ENCODE assay signal across 16 mouse cellular contexts in the genomic region with DNA sequence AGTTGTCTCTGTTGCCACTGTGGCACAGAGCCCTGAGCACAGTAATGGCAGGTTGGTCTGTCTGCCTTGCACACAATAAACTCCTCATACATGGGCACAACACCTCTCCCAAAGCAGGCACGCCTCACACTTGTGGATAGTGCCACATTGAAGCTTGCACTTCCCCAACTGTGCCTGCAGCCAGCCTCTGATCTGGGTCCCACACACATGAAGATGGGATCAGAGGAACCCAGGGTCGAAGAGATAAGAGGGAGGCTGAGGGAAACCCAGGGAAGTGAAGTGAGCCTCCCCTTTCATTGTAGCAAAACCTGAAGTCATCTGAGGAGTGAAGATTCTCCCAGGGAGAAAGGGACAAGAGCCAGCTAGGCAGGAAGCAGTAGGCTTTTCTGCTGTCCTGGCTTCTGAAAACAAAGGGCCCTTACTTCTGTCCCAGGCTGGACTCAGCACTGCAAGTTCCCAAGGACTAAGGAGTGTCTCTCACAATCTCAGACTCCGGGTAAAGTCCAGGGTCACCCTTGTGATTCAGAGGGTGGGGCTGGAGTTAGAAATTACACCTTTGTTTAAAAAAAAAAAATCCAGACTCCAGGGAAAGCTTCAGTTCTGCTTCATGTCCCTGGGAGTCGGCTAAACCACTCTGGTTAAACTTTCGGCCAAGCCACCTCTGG. TPM values are rescaled to one million over a fixed set of nuclear protein-coding genes. Genes with fewer than 3 reads are reported as not detected.
A peak's percentile ranks its signal among the peaks of the same experiment; 100 is the strongest.
DNase-seq lines count a peak whose midpoint lies in the region; ATAC-seq and TF ChIP-seq lines count a peak whose summit lies in the region.
"Had no signal": no experiment of that assay in that cellular context is flagged by ENCODE, and none has a peak within 500 bp of the region (broad histone marks: within the 10 kb centered on the region; RNA-seq: fewer than 3 reads in every experiment).

No protein-coding gene starts in this region.

- H3K4me1 ChIP-seq in ES-Bruce4 (ENCODE audit: control insufficient read depth, insufficient read depth, low read length): peaks cover 12% of the 10 kb centered on the region
- H3K4me1 ChIP-seq in kidney, adult 2 months (ENCODE audit: control insufficient read depth, insufficient read depth, low read length): peaks cover 24% of the 10 kb centered on the region
- H3K4me1 ChIP-seq in liver, postnatal 0 days (ENCODE audit: insufficient read depth): peaks cover 31% of the 10 kb centered on the region
- 0 out of 2 replicates have a peak, but pooled peaks cover 2% of the 10 kb centered on the region for H3K4me1 ChIP-seq in midbrain, embryonic 16.5 days (ENCODE audit: control insufficient read depth, insufficient read depth, low read length)
- H3K4me1 ChIP-seq: neural tube, embryonic 12.5 days had no signal

- H3K27me3 ChIP-seq in ES-Bruce4 (ENCODE audit: control insufficient read depth, insufficient read depth, low read length, poor library complexity, severe bottlenecking): no peaks in the 10 kb centered on the region
- H3K27me3 ChIP-seq in kidney, adult 2 months (replicated peaks; ENCODE audit: control insufficient read depth, insufficient read depth, low read length): no peaks in the 10 kb centered on the region
- no peaks in the 10 kb centered on the region for H3K27me3 ChIP-seq in liver, postnatal 0 days (ENCODE audit: insufficient read depth, low read length)
- H3K27me3 ChIP-seq in midbrain, embryonic 16.5 days (ENCODE audit: control insufficient read depth, insufficient read depth, low read depth, low read length): no peaks in the 10 kb centered on the region
- H3K27me3 ChIP-seq: embryonic facial prominence, embryonic 12.5 days; forebrain, embryonic 15.5 days; neural tube, embryonic 12.5 days had no signal

- TF ChIP-seq EP300 in ES-Bruce4 (IDR thresholded peaks at IDR 0.05; ENCODE audit: insufficient read depth, low read depth, low read length): no peak
- no peak for TF ChIP-seq EP300 in liver, postnatal 0 days (IDR thresholded peaks at IDR 0.05; ENCODE audit: low read depth)

- TF ChIP-seq CTCF in ES-Bruce4 (IDR thresholded peaks at IDR 0.05; ENCODE audit: low read depth, low read length): no peak
- no peak for TF ChIP-seq CTCF in kidney, adult 2 months (conservative IDR thresholded peaks at IDR 0.05; ENCODE audit: insufficient read depth, insufficient read length, low read depth, low read length)
- TF ChIP-seq CTCF in liver, postnatal 0 days (IDR thresholded peaks at IDR 0.05; ENCODE audit: low read depth): no peak

- no peaks in the 10 kb centered on the region for H3K36me3 ChIP-seq in ES-Bruce4 (ENCODE audit: control insufficient read depth, insufficient read depth, low read length, poor library complexity, severe bottlenecking)
- no peaks in the 10 kb centered on the region for H3K36me3 ChIP-seq in kidney, adult 2 months (ENCODE audit: control insufficient read depth, insufficient read depth, low read length)
- no peaks in the 10 kb centered on the region for H3K36me3 ChIP-seq in liver, postnatal 0 days (replicated peaks; ENCODE audit: insufficient read depth, low read length)
- no peaks in the 10 kb centered on the region for H3K36me3 ChIP-seq in midbrain, embryonic 16.5 days (ENCODE audit: control insufficient read depth, insufficient read depth, low read length)
- H3K36me3 ChIP-seq: embryonic facial prominence, embryonic 12.5 days; forebrain, embryonic 15.5 days; neural tube, embryonic 12.5 days had no signal

- WGBS in kidney, adult 2 months: 50% methylated on average over 5 of the region's 5 CpGs
- WGBS in liver, postnatal 0 days (ENCODE audit: insufficient replicate concordance): 49% methylated on average over 5 of the region's 5 CpGs
- 69% methylated on average over 5 of the region's 5 CpGs for WGBS in midbrain, embryonic 16.5 days

- no peaks in the 10 kb centered on the region for H3K9me3 ChIP-seq in ES-Bruce4 (replicated peaks; ENCODE audit: control insufficient read depth, insufficient read depth, low read length, poor library complexity, severe bottlenecking)
- no peaks in the 10 kb centered on the region for H3K9me3 ChIP-seq in liver, postnatal 0 days (ENCODE audit: low read length)
- no peaks in the 10 kb centered on the region for H3K9me3 ChIP-seq in midbrain, embryonic 16.5 days (replicated peaks; ENCODE audit: control insufficient read depth, low read length, poor library complexity, severe bottlenecking)
- H3K9me3 ChIP-seq: embryonic facial prominence, embryonic 12.5 days; forebrain, embryonic 15.5 days; neural tube, embryonic 12.5 days had no signal

- no peak overlapping the region for H3K4me3 ChIP-seq in ES-Bruce4 (ENCODE audit: low read depth, low read length)
- no peak overlapping the region for H3K4me3 ChIP-seq in kidney, adult 2 months (ENCODE audit: insufficient read depth, low read depth, low read length)
- H3K4me3 ChIP-seq in liver, postnatal 0 days (ENCODE audit: low read depth, low read length): no peak overlapping the region
- no peak overlapping the region for H3K4me3 ChIP-seq in midbrain, embryonic 16.5 days (ENCODE audit: low read depth, low read length)
- H3K4me3 ChIP-seq: embryonic facial prominence, embryonic 12.5 days; forebrain, embryonic 15.5 days; neural tube, embryonic 12.5 days had no signal

- TF ChIP-seq POLR2A in ES-Bruce4 (IDR thresholded peaks at IDR 0.05; ENCODE audit: insufficient read depth, low read length): no peak
- no peak for TF ChIP-seq POLR2A in kidney, adult 2 months (IDR thresholded peaks at IDR 0.05; ENCODE audit: low read depth, low read length)

- peak overlapping the region; percentile 9; the same call in 1 of the 2 replicates for H3K27ac ChIP-seq in ES-Bruce4 (ENCODE audit: insufficient read depth, low read length)
- peak overlapping the region; percentile 86 for H3K27ac ChIP-seq in kidney, adult 2 months (ENCODE audit: insufficient read depth, low read depth, low read length)
- 0 out of 2 replicates have a peak overlapping the region, but pooled peaks have one; percentile 16 for H3K27ac ChIP-seq in liver, postnatal 0 days (ENCODE audit: low read depth)
- H3K27ac ChIP-seq in midbrain, embryonic 16.5 days (ENCODE audit: low read length): no peak overlapping the region
- H3K27ac ChIP-seq: embryonic facial prominence, embryonic 12.5 days; forebrain, embryonic 15.5 days; neural tube, embryonic 12.5 days had no signal

- DNase-seq in cerebellum, adult 11-12 months: peak; percentile 15
- no peak for DNase-seq in cerebellum, adult 11 months
- DNase-seq in kidney, adult 2 months: peak; percentile 92
- no peak for DNase-seq in liver, postnatal 0 days
- DNase-seq in frontal cortex, postnatal 25 days (ENCODE audit: low spot score in 2 of 2): no peak
- no peak for DNase-seq in urinary bladder, postnatal 4 days (ENCODE audit: low spot score in 2 of 2)
- DNase-seq: adrenal gland, postnatal 25 days; cerebellum, adult 9-11 months; gastrocnemius, postnatal 36 days; heart, postnatal 4 days; right cerebral cortex, adult 18-20 months had no signal

- ATAC-seq in liver, postnatal 0 days: peak; percentile 33
- ATAC-seq in midbrain, embryonic 16.5 days: no peak
- ATAC-seq: forebrain, embryonic 15.5 days had no signal

- no peak overlapping the region for H3K9ac ChIP-seq in ES-Bruce4 (ENCODE audit: low read depth, poor library complexity, severe bottlenecking)
- no peak overlapping the region for H3K9ac ChIP-seq in liver, postnatal 0 days (replicated peaks)
- no peak overlapping the region for H3K9ac ChIP-seq in midbrain, embryonic 16.5 days (ENCODE audit: low read depth, low read length)
- H3K9ac ChIP-seq: embryonic facial prominence, embryonic 12.5 days; forebrain, embryonic 15.5 days; neural tube, embryonic 12.5 days had no signal

- H3K4me2 ChIP-seq in liver, postnatal 0 days (ENCODE audit: low read depth, low read length): no peak overlapping the region
- H3K4me2 ChIP-seq in midbrain, embryonic 16.5 days (ENCODE audit: low read length): no peak overlapping the region
- H3K4me2 ChIP-seq: embryonic facial prominence, embryonic 12.5 days; forebrain, embryonic 15.5 days; neural tube, embryonic 12.5 days had no signal

RNA-seq across cellular contexts. Expression of a gene that starts 12.8 kb away (rescaled TPM):
- 62.2 and 65.1 TPM in 2 replicates for polyA plus RNA-seq in ES-Bruce4 (2011; ENCODE audit: insufficient read depth, insufficient read length, low read depth, missing spikeins)
- polyA plus RNA-seq in kidney, adult 2 months (2012; rRNA removed): 26.6 and 27.8 TPM in 2 replicates
- polyA plus RNA-seq in liver, postnatal 0 days (2015; fragmentation: Nextera tagmentation; extraction: Ambion mirVana): 28.4 and 30.6 TPM in 2 replicates
- 17.6 and 20.5 TPM in 2 replicates for polyA plus RNA-seq in midbrain, embryonic 16.5 days (2015; fragmentation: Nextera tagmentation; extraction: Ambion mirVana)

RNA-seq across cellular contexts. Expression of a gene that starts 51.9 kb away (rescaled TPM):
- 4.8 and 5.1 TPM in 2 replicates for polyA plus RNA-seq in ES-Bruce4 (2011; ENCODE audit: insufficient read depth, insufficient read length, low read depth, missing spikeins)
- 0.86 and 1.4 TPM in 2 replicates for polyA plus RNA-seq in kidney, adult 2 months (2012; rRNA removed)
- polyA plus RNA-seq in liver, postnatal 0 days (2015; fragmentation: Nextera tagmentation; extraction: Ambion mirVana): 0.11 TPM in 1 of 2 replicates, not detected in the other
- polyA plus RNA-seq in midbrain, embryonic 16.5 days (2015; fragmentation: Nextera tagmentation; extraction: Ambion mirVana): 17.5 and 18.8 TPM in 2 replicates

Comparison
In these comparisons a context has a peak if more than half of its experiments do, and no peak if none do; other contexts are left out.
1. DNase-seq: peak in cerebellum, adult 11-12 months (single experiment) and kidney, adult 2 months (single experiment); none in cerebellum, adult 11 months (single experiment), liver, postnatal 0 days (single experiment), frontal cortex, postnatal 25 days (0 of 2) and urinary bladder, postnatal 4 days (0 of 2).